Mouse (Mus musculus): Measurements from ENCODE around the gene Mtap. TPM values are rescaled to one million over a fixed set of nuclear protein-coding genes. Genes with fewer than 3 reads are reported as not detected.

Mtap gene
- total RNA-seq, 2 experiments from 2014 or later: 9.9 to 11.4 TPM

DNA sequence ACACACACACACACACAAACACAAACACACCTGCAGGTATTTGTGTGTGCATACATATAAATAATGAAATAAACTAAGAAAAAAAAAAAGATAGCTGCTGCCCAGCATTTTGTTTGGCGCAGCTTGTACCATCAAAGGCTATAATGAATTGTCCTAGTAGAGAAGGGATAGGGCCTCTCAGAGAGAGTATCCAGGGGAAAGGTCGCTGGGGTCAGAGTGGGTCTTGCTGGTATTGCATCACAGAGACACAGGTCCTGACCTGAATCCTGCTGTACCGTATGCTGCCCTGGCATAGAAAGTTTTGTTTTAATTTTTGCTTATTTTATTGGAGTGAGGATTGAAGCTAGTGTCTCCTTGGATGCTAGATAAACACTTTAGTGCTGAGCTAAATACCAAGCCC is 566 bp upstream of the Mtap start:
- no peak for DNase-seq (ENCODE audit: low spot score in 2 of 2)

GRCm38 (mm10) chr4:89137542-89138360 is 829 bp downstream of the Mtap start:
- peak; percentile 23 to 41 for DNase-seq (ENCODE audit: low spot score in 2 of 2)

DNA sequence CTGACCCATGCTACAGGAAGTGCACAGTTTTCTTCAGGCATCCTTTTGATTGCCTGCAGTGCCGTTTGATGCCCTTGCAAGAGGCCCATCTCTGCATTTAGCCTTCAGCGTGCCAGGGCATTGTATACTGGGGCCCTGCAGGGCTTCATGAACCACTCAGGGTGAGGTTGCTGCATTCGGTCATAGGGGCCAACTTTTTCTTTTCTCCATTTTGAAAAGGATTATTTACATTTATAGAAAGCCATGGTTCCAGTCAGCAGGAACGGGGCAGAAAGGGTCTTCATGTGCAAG is 1.4 kb downstream of the Mtap start:
- DNase-seq (ENCODE audit: low spot score in 2 of 2): no peak

DNA sequence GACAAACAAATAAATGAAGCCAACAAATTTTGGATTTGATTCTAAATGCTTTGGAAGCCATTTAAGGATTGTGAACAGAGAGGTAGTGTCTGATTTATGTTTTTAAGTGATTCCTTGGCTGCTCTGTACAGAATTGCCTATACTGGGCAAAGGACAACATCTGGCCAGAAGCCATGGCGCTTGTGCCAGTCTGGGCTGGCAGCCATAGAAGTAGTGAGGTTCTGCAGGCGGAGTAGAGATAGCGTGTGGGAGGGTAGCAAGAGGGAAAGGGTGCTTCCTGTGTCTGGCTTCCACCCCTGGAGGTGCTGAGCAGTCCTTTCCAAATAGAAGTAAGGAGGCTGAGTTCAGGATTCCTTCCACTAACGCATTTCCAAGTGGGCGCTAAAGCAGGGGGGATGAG is 3.9 kb downstream of the Mtap start:
- DNase-seq (ENCODE audit: low spot score in 2 of 2): peak; percentile 21 to 64

DNA sequence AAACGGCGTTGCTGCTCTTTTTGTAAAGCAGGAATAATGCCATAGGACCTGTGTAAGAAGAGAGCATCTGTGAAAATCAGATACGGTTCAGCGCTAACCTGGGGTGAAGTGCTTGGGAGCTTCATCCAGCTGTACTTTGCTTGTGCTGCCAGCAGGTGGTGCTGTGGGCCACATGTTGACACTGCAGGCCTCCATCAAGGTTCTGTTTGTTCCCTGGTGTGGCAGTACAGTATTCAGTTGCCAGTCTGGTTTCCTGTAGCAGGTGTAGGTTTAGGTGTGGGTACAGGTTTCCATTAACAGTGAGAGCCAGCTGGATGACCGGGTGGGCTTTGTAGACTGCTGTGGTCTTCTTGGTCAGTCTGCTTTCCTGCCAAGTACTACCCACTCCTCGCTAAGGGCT is 8.5 kb downstream of the Mtap start:
- DNase-seq (ENCODE audit: low spot score in 2 of 2): peak; percentile 68 to 78

DNA sequence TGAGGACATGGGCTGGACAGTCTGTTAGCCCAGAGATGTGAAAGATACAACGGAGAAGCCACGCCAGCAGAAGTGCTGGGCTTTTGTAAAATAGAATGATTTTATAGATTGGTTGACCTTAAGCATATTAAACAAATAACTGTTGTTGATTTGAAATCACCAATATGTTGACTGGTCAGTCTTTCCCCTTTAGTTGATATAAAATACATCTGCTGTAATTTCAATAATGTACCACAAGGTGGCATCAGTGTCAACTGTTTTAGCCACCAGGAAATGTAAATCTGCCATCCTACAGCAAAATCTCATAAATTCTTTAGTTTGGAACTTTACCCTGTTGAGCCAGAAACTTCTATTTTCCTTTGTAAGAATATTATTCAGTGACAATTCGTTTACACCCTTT is 9.4 kb downstream of the Mtap start:
- DNase-seq (ENCODE audit: low spot score in 2 of 2): peak in 1 of 2 experiments; percentile 42

- no peak for DNase-seq (ENCODE audit: low spot score in 2 of 2)
Observed at GRCm38 (mm10) chr4:89149261-89149660, 12.3 kb downstream of the Mtap start.

DNA sequence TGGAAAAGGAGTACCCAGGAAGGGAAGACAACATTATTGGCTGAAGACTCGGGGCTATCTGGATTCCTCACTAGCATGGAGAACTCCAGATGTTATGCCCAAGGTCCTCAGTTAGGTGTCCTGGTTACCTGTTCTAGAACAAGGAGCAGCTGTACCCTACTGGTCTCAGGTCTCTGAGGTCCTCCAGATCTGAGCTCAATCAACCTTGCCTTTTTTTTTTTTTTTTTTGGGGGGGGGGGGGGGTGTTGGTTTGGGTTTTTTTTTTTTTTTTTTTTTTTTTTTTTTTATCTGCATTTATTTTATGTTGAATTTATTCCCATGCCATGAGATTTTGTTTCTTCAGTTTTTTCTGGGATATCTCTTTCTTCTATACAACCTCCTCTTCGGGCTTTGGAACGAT is 24.5 kb downstream of the Mtap start:
- no peak for DNase-seq (ENCODE audit: low spot score in 2 of 2)

DNA sequence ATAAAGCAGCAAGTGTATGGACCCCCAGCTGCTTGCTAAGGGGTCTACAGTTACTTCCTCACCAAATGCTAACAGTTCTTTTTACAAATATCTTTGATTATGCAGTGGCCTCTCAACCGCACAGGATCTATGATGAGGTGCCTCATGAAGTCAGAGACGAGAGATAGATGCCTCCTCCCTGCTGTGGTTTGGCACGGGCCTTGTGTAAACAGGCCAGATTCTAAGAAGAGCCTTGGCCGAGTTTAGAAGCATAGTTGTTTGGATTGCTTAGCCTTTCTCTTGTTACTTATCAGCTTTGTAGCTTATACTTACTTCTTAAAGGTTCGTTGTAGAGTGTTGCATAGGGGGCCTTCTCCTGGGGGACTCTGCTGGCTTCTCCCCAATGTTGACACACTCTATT is 25.6 kb downstream of the Mtap start:
- DNase-seq (ENCODE audit: low spot score in 2 of 2): no peak

DNA sequence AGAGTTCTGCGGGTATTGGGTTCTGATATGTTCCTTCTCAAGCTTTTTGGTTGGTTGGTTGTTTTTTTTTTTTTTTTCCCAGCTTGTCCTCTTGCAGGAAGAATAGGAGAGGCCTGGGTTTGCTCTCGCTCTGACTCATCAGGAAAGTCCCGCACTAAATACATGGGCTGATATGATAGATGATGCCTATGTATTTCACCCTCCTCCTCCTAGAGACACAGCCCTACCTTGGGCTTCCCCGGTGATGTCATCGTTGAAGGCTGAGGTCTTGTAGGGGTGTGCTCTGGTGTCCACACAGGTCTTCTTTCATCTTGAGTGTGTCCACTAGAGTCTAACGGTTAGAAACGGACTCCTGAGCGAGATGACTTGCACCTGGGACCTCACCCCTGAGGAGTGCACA is 26.7 kb downstream of the Mtap start:
- DNase-seq (ENCODE audit: low spot score in 2 of 2): no peak

DNA sequence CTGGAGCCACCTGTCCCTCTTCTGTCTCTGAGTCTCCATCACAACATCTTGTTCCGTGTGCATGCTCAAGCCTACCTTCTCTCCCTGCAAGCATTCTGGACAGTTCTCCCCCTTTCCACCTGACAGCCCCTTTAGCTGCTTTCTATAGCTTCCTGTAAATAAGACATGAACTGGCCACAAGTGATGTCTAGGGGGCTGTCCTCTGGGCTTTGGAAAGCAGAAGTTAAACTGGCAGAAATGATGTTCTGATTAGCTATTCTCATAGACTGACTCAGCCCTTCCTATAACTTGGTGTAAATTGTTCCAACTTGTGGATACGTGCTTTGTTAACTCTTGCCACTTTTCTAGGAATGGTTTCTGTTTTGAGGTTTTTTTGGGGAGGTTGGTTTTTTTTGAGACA is 27.8 kb downstream of the Mtap start:
- no peak for DNase-seq (ENCODE audit: low spot score in 2 of 2)

- no peak for DNase-seq (ENCODE audit: low spot score in 2 of 2)
Observed at GRCm38 (mm10) chr4:89168877-89169276, 32.0 kb downstream of the Mtap start.

DNA sequence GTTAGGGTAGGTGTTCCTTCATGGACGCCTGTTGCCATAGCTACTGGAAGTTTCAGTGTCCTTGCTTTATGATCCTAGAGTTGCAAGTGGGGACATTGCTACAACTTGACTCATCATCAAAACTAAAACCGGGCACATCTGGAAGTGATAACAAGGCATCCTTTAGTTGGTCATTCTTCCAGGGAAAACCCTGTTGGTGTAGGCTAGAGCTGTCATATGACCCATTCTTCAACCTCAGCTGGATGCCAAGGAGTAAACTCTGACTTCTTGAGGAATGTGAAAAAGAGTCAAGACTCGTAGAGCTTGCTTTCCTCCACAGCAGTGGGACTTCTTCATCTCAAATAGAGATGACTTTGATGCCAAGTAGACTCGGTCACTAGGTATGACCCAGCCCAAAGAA is 32.8 kb downstream of the Mtap start:
- no peak for DNase-seq (ENCODE audit: low spot score in 2 of 2)

- no peak for DNase-seq (ENCODE audit: low spot score in 2 of 2)
Observed at GRCm38 (mm10) chr4:89170931-89171330, 34.0 kb downstream of the Mtap start.

DNA sequence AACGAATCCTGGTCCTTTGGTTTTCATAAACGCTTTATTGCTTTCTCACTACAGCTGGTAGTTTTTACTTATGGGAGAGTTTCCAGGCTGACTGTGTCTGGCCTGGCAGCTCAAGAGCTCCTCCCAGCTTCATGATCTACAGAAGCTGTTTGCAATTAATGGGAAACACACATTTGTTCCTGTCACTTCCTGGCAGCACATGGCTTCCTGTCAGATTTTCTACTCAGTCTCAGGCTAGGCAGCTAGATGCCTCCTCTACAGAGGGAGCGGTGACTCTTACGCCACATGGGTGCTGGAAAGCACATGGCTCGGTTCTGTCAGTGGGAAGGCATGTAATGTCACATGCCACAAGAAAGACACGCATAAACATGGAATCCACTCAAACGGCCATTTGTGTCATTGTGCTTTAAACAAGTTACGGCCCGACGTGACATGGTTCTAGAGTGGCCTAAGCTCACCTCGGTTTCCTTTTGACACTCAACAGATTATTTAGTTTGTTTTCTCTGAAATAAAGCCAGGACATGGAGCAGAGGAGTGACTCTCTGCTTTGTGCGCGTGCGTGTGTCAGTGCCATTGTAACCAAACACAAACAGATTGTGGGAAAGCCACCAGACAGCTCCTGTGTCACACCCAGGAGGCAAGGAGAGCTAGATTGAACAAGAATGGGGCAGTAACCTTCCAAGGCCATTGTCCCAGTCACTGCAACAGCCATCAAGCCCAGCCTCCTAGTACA is 36.1 kb downstream of the Mtap start:
- peak; percentile 1 to 9 for DNase-seq (ENCODE audit: low spot score in 2 of 2)

DNA sequence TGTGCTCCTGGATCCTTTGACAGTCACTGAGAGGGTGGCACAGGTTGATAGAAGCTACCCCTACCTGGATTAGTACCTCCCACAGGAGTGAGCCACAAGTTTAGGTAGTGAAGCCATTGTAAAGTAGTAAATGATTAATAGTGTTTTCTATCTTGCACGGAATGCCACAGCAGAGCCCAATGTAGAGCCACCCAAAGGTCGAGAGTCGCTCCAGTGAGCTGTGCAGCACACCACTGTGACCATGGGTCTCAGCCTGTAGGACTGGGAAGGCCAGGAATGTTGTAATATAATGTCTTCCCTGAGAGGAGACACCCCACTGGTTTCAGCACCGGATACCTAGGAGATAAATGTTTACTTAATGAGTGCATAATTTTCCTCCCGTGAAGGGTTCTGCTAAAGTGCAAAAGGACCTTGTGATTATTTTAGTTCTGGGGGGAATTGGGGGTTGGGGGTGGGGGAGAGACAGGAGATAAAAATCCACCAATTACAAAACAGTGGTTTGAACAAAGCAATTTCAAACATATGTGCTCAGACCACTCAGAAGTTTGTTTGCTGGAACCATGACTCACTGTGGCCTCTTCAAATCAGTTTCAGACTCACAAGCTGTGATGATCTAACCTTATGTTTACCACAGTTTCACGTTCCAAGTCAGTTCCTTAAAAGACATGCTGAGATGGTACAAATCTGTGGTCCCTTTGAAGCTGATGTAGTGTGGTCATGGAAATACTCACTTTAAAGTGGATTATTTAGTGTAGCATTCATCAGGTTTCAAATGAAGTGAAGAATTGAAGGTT is 40.8 kb downstream of the Mtap start:
- DNase-seq (ENCODE audit: low spot score in 2 of 2): no peak

DNA sequence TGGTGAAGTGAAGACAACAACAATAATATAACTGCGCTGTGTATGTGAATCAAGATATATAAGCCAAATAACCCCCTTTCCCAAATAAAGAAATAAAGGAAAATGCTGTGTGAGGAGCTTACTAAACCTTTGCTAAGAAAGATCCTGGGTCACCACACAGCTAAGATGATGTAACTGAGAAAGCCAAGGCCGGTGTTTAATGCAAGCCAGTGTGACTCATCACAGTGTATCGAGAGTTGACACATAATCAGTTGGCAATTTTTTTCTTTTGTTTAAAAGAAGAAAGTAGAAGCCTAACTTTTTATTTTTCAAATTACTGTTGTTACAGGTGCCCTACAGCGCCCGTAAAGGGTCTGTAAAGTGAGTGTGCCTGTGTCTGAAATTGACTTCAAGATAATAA is 43.2 kb downstream of the Mtap start:
- no peak for DNase-seq (ENCODE audit: low spot score in 2 of 2)

- no peak for DNase-seq (ENCODE audit: low spot score in 2 of 2)
Observed at GRCm38 (mm10) chr4:89181656-89182055, 44.7 kb downstream of the Mtap start.

GRCm38 (mm10) chr4:89182486-89182885 is 45.6 kb downstream of the Mtap start:
- no peak for DNase-seq (ENCODE audit: low spot score in 2 of 2)

DNA sequence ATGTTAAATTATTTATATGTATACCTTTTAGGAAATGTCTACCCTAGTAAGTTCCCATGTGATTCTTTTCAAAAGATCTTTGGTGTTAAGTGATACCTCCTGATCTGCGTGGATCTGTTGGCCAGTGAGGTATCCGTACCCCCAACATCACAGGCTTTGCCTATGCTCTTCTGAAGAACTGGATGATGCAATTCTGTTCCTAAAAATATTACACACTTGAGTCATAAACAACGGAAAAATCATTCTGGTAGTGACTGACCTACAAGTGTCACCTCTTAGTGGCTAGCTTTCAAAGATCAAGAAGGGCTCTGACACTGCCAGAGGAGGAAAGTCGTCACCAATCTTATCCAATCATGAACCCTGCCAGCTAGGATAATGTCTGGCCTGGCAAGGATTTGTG is 58.6 kb downstream of the Mtap start:
- no peak for DNase-seq (ENCODE audit: low spot score in 2 of 2)

GRCm38 (mm10) chr4:89197128-89197527 is 60.2 kb downstream of the Mtap start:
- no peak for DNase-seq (ENCODE audit: low spot score in 2 of 2)

- DNase-seq (ENCODE audit: low spot score in 2 of 2): no peak
Observed at GRCm38 (mm10) chr4:89200806-89201205, 63.9 kb downstream of the Mtap start.
